Mouse (Mus musculus): ENCODE results near the gene Rbfox3. TPM values are rescaled to one million over a fixed set of nuclear protein-coding genes. Genes with fewer than 3 reads are reported as not detected.

Rbfox3 gene
- total RNA-seq, 2 experiments from 2014 or later: 0.13 to 0.20 TPM

GRCm38 (mm10) chr11:118452955-118453354 is 458.4 kb downstream of the Rbfox3 start:
- no peak for DNase-seq
- peak overlapping the region; percentile 67 for H3K27ac ChIP-seq
- H3K4me3 ChIP-seq: no peak overlapping the region
- intact Hi-C loops (cut with DNase I): no loop called here
- TF ChIP-seq CTCF (IDR thresholded peaks at IDR 0.05): no peak

- peak overlapping the region; percentile 32; the same call in 1 of the 2 replicates for H3K27ac ChIP-seq
- no peak for TF ChIP-seq CTCF (IDR thresholded peaks at IDR 0.05)
- intact Hi-C loops (cut with DNase I): no loop called here
- peak; percentile 48 for DNase-seq
- no peak overlapping the region for H3K4me3 ChIP-seq
Measured at GRCm38 (mm10) chr11:118451211-118451610, 460.2 kb downstream of the Rbfox3 start.

- Histone ChIP-seq H3K27ac (peak overlapping the region; percentile 75), H3K4me3 (peak overlapping the region; percentile 5; the same call in 1 of the 2 replicates)
- intact Hi-C loops (cut with DNase I): no loop called here
- TF ChIP-seq CTCF (IDR thresholded peaks at IDR 0.05): no peak
- DNase-seq: peak; percentile 89
Measured at GRCm38 (mm10) chr11:118448385-118448784, 463.0 kb downstream of the Rbfox3 start.

DNA sequence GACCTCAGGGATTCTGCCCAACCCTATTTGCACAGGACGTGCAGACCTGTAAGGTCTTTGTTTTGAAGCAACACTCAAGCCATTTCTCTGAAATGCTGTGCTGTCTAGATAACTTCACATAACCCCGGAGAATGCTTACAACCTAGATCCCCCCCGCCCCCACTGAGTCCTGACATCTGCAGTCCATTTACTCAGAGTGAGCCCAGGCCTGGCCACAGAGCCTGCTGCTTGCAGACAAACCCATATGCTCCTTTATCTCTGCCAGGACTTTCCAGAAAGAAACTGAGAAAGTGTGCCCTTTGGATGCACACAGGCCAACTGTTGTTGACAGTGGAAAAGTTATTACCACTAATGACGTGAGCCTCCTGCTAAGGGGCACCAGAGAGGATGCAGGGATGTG is 464.1 kb downstream of the Rbfox3 start:
- H3K4me3 ChIP-seq: no peak overlapping the region
- intact Hi-C loops (cut with DNase I): no loop called here
- H3K27ac ChIP-seq: peak overlapping the region; percentile 75
- no peak for TF ChIP-seq CTCF (IDR thresholded peaks at IDR 0.05)
- no peak for DNase-seq

- H3K4me3 ChIP-seq: no peak overlapping the region
- DNase-seq: peak; percentile 77
Measured at GRCm38 (mm10) chr11:118445843-118446242, 465.6 kb downstream of the Rbfox3 start.

GRCm38 (mm10) chr11:118443201-118443970 is 468.0 kb downstream of the Rbfox3 start:
- TF ChIP-seq CTCF (IDR thresholded peaks at IDR 0.05): peak; percentile 94
- peak; percentile 84 for DNase-seq
- no peak overlapping the region for H3K27ac ChIP-seq
- intact Hi-C loops (cut with DNase I): loop anchor here (1.0 kb wide), 1 partner anchor 20 kb away; no protein-coding TSS in a partner anchor
- H3K4me3 ChIP-seq: no peak overlapping the region

More at GRCm38 (mm10) chr11:118445843-118446242, 465.6 kb downstream of the Rbfox3 start:
- intact Hi-C loops (cut with DNase I): loop anchor here (1.0 kb wide), 1 partner anchor 45 kb away; no protein-coding TSS in a partner anchor
- H3K27ac ChIP-seq: no peak overlapping the region
- TF ChIP-seq CTCF (IDR thresholded peaks at IDR 0.05): peak; percentile 96

DNA sequence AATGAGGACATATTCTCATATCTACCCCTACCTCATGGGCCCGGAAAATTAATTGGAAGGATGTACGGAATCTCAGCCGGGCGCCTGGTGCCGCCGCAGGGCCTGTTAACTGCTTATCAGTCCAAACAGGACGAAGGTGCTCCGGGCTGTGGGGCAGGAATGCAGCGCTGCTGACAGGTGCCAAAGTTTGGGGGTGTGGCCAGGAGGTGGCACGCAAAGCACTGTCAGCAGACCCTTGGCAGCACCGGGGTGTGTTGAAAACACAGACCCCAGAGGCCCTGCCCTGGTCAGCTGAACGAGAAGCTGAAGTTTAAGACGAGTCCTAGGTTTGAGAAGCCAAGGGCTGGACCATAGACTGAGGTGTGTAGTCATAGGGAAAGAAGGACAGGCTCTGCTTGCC is 468.7 kb downstream of the Rbfox3 start:
- intact Hi-C loops (cut with DNase I): loop anchor here (1.0 kb wide), 1 partner anchor 19 kb away; no protein-coding TSS in a partner anchor
- no peak for DNase-seq
- no peak for TF ChIP-seq CTCF (IDR thresholded peaks at IDR 0.05)
- H3K4me3 ChIP-seq: no peak overlapping the region
- H3K27ac ChIP-seq: no peak overlapping the region

Small RNA genes within 50 kb of the gene (microRNA-seq; reads per million reads assigned to microRNA genes)
- not detected for gene Gm25040

Other genes with a start within 250 kb of the Rbfox3 start
- not detected for gene Enpp7, start 76.6 kb upstream of the Rbfox3 start, total RNA-seq (2021)
- under 1 TPM; 0.69 to 0.95 TPM for gene Cbx2, start 111.4 kb upstream of the Rbfox3 start, total RNA-seq (2021)
- gene Cbx8, start 129.4 kb upstream of the Rbfox3 start, total RNA-seq (2021): 1 to 10 TPM; 1.5 to 1.6 TPM
- 1 to 10 TPM; 2.1 to 2.2 TPM for gene Cbx4, start 174.6 kb upstream of the Rbfox3 start, total RNA-seq (2021)